In the genomic region with DNA sequence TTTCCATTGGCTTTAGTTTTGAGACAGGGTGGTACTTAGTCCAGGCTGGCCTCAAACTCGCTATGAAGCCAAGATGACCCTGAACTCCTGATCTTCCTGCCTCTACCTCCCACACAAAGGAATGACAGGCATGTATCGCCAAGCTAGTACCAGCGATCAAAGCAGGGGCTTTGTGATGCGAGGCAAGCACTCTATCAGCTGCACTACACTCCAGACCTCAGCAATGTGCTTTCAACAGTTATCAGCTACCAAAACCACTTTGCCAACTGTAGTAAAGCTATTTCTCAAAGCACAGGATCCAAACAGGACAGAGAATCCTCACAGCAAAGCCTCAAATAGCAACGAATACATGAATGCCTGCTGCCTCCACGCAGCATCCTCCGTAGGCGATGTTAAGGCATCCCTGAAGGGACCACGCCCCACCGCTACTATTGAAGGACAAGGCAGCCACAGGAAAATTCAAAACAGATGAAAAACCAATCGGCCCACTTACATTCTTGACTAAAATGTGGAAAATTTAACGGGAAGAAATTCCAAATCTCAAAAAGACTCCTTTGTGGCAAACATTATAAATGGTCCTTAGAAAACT, we compare ENCODE assay signal across 16 mouse cellular contexts. TPM values are rescaled to one million over a fixed set of nuclear protein-coding genes. Genes with fewer than 3 reads are reported as not detected.
A peak's percentile ranks its signal among the peaks of the same experiment; 100 is the strongest.
DNase-seq lines count a peak whose midpoint lies in the region; ATAC-seq and TF ChIP-seq lines count a peak whose summit lies in the region.
"Had no signal": no experiment of that assay in that cellular context is flagged by ENCODE, and none has a peak within 500 bp of the region (broad histone marks: within the 10 kb centered on the region; RNA-seq: fewer than 3 reads in every experiment).

No protein-coding gene starts in this region.

- no peak for DNase-seq in layer of hippocampus, adult 2 months (ENCODE audit: low spot score in 2 of 2)
- DNase-seq in layer of hippocampus, postnatal 14 days (ENCODE audit: low spot score in 2 of 2) = no peak
- peak; percentile 80 for DNase-seq in MEL (ENCODE audit: low read depth, low spot score)
- peak; percentile 53 for DNase-seq in brain, adult 2 months (ENCODE audit: low read depth, low spot score)
- no peak for DNase-seq in liver, embryonic 13.5 days
- DNase-seq in spleen, adult 12 weeks (ENCODE audit: low spot score) = no peak
- DNase-seq in adrenal gland, adult 2 months = no peak
- DNase-seq: cerebellum, adult 8-10 months; gastrocnemius, postnatal 14 days; thymus, postnatal 36 days had no signal

- 25% methylated on average over 12 of the region's 12 CpGs for WGBS in liver, embryonic 13.5 days (ENCODE audit: insufficient replicate concordance)

- peak overlapping the region; percentile 36; the same call in 1 of the 2 replicates for H3K27ac ChIP-seq in layer of hippocampus, adult 2 months
- H3K27ac ChIP-seq in MEL (ENCODE audit: control insufficient read depth, low read depth, low read length) = peak overlapping the region; percentile 1; the same call in 1 of the 2 replicates
- H3K27ac ChIP-seq in liver, embryonic 13.5 days = 0 out of 2 replicates have a peak overlapping the region, but pooled peaks have one; percentile 8
- H3K27ac ChIP-seq: forebrain, embryonic 12.5 days; heart, embryonic 15.5 days; neural tube, embryonic 13.5 days had no signal

- ATAC-seq in liver, embryonic 13.5 days (ENCODE audit: low read depth) = peak; percentile 54
- ATAC-seq: CD4-positive, CD25-positive, alpha-beta regulatory T cell, adult 4 months; hindbrain, embryonic 16.5 days; midbrain, embryonic 16.5 days had no signal

- TF ChIP-seq EP300 in MEL (IDR thresholded peaks at IDR 0.05; ENCODE audit: low read depth in 1 of 2, low read length in 2 of 2) = peak; percentile 90 to 95

- no peaks in the 10 kb centered on the region for H3K27me3 ChIP-seq in MEL (ENCODE audit: control insufficient read depth in 1 of 2, insufficient read depth in 2 of 2, low read length in 2 of 2)
- H3K27me3 ChIP-seq in liver, embryonic 13.5 days = no peaks in the 10 kb centered on the region
- H3K27me3 ChIP-seq: forebrain, embryonic 12.5 days; heart, embryonic 15.5 days; neural tube, embryonic 13.5 days had no signal

- no peaks in the 10 kb centered on the region for H3K9me3 ChIP-seq in MEL (replicated peaks; ENCODE audit: insufficient read depth, low read length)
- no peaks in the 10 kb centered on the region for H3K9me3 ChIP-seq in liver, embryonic 13.5 days (replicated peaks)
- H3K9me3 ChIP-seq: forebrain, embryonic 12.5 days; heart, embryonic 15.5 days; neural tube, embryonic 13.5 days had no signal

- H3K4me3 ChIP-seq in layer of hippocampus, adult 2 months = no peak overlapping the region
- peak overlapping the region in 1 of 2 experiments; percentile 23; a peak in 1 of 4 replicates for H3K4me3 ChIP-seq in MEL (ENCODE audit: control insufficient read depth in 1 of 2, insufficient read depth in 1 of 2, low read depth in 2 of 2, low read length in 2 of 2)
- H3K4me3 ChIP-seq in liver, embryonic 13.5 days (replicated peaks) = no peak overlapping the region
- H3K4me3 ChIP-seq: forebrain, embryonic 12.5 days; heart, embryonic 15.5 days; neural tube, embryonic 13.5 days had no signal

- peak overlapping the region; percentile 0; the same call in 1 of the 2 replicates for H3K4me2 ChIP-seq in liver, embryonic 13.5 days
- H3K4me2 ChIP-seq: forebrain, embryonic 12.5 days; heart, embryonic 15.5 days; neural tube, embryonic 13.5 days had no signal

- peaks cover 16 to 22% of the 10 kb centered on the region in 2 experiments for H3K4me1 ChIP-seq in MEL (ENCODE audit: control insufficient read depth in 1 of 2, insufficient read depth in 2 of 2, low read length in 2 of 2)
- peaks cover 68% of the 10 kb centered on the region for H3K4me1 ChIP-seq in liver, embryonic 13.5 days (replicated peaks)
- H3K4me1 ChIP-seq: forebrain, embryonic 12.5 days had no signal

- no peaks in the 10 kb centered on the region for H3K79me2 ChIP-seq in MEL (ENCODE audit: control insufficient read depth, insufficient read depth, low read length, poor library complexity)

- TF ChIP-seq POLR2A in MEL (IDR thresholded peaks at IDR 0.05; ENCODE audit: control insufficient read depth in 1 of 2, insufficient read depth in 1 of 2, low read depth in 1 of 2, low read length in 2 of 2, poor library complexity in 1 of 2) = no peak

- H3K36me3 ChIP-seq in MEL (ENCODE audit: control insufficient read depth in 1 of 2, insufficient read depth in 2 of 2, low read length in 2 of 2) = peaks cover 0 to 19% of the 10 kb centered on the region in 2 experiments; a peak in 2 of 4 replicates
- H3K36me3 ChIP-seq in liver, embryonic 13.5 days = 0 out of 2 replicates have a peak, but pooled peaks cover 3% of the 10 kb centered on the region
- H3K36me3 ChIP-seq: forebrain, embryonic 12.5 days; heart, embryonic 15.5 days; neural tube, embryonic 13.5 days had no signal

- TF ChIP-seq CTCF in layer of hippocampus, adult 2 months (conservative IDR thresholded peaks at IDR 0.05) = no peak
- TF ChIP-seq CTCF in MEL (IDR thresholded peaks at IDR 0.05 in 2 of 3, conservative IDR thresholded peaks at IDR 0.05 in 1 of 3; ENCODE audit: control insufficient read depth in 1 of 3, insufficient read depth in 1 of 3, low read depth in 2 of 3, low read length in 3 of 3, poor library complexity in 1 of 3, severe bottlenecking in 1 of 3) = no peak

- TF ChIP-seq RAD21 in MEL (IDR thresholded peaks at IDR 0.05; ENCODE audit: low read depth, low read length) = no peak

- no peak overlapping the region for H3K9ac ChIP-seq in MEL (ENCODE audit: control insufficient read depth, low read depth, low read length, poor library complexity, severe bottlenecking)
- H3K9ac ChIP-seq in liver, embryonic 13.5 days = no peak overlapping the region
- H3K9ac ChIP-seq: forebrain, embryonic 12.5 days; heart, embryonic 15.5 days; neural tube, embryonic 13.5 days had no signal

TF ChIP-seq in MEL, 35 proteins besides CTCF, POLR2A, EP300 and RAD21 (continues in another document):
- TF ChIP-seq ZKSCAN1 (IDR thresholded peaks at IDR 0.05; ENCODE audit: low read depth, low read length) = no peak
- no peak for TF ChIP-seq ZNF384 (IDR thresholded peaks at IDR 0.05; ENCODE audit: low read depth, low read length)
- TF ChIP-seq MYB (IDR thresholded peaks at IDR 0.05; ENCODE audit: low read depth, low read length) = peak; percentile 80
- TF ChIP-seq SMC3 (IDR thresholded peaks at IDR 0.05; ENCODE audit: low read depth, low read length) = no peak
- no peak for TF ChIP-seq JUND (IDR thresholded peaks at IDR 0.05; ENCODE audit: low read depth, low read length)
- no peak for TF ChIP-seq ELF1 (IDR thresholded peaks at IDR 0.05; ENCODE audit: low read depth, low read length)
- no peak for TF ChIP-seq E2F4 (IDR thresholded peaks at IDR 0.05; ENCODE audit: borderline replicate concordance, low read depth, low read length)
- TF ChIP-seq GABPA (IDR thresholded peaks at IDR 0.05; ENCODE audit: low read depth, low read length) = no peak
- TF ChIP-seq ETS1 (IDR thresholded peaks at IDR 0.05; ENCODE audit: low read depth, low read length) = peak; percentile 58; the same call in 1 of the 2 replicates
- peak; percentile 50; the same call in 1 of the 2 replicates for TF ChIP-seq RCOR1 (IDR thresholded peaks at IDR 0.05; ENCODE audit: low read depth, low read length)
- no peak for TF ChIP-seq ZMIZ1 (IDR thresholded peaks at IDR 0.05; ENCODE audit: low read depth, low read length)
- TF ChIP-seq SIN3A (IDR thresholded peaks at IDR 0.05; ENCODE audit: low read length) = peak; percentile 55; the same call in 1 of the 2 replicates
- TF ChIP-seq MAX (IDR thresholded peaks at IDR 0.05; ENCODE audit: low read length) = peak; percentile 42; the same call in 1 of the 2 replicates
- no peak for TF ChIP-seq POLR2AphosphoS5 (IDR thresholded peaks at IDR 0.05; ENCODE audit: borderline replicate concordance, low read depth, low read length)
- no peak for TF ChIP-seq USF1 (IDR thresholded peaks at IDR 0.05; ENCODE audit: low read depth, low read length)
- TF ChIP-seq MXI1 (IDR thresholded peaks at IDR 0.05; ENCODE audit: low read depth, low read length) = peak; percentile 48; the same call in 1 of the 2 replicates
- TF ChIP-seq MEF2A (IDR thresholded peaks at IDR 0.05; ENCODE audit: extremely low read depth, insufficient replicate concordance, low read depth, low read length, poor library complexity, severe bottlenecking) = no peak
- TF ChIP-seq MYC (IDR thresholded peaks at IDR 0.05; ENCODE audit: low read depth, low read length) = peak; percentile 58; the same call in 1 of the 2 replicates
- TF ChIP-seq TAL1 (IDR thresholded peaks at IDR 0.05; ENCODE audit: low read length) = peak; percentile 92
- TF ChIP-seq KAT2A (conservative IDR thresholded peaks at IDR 0.05; ENCODE audit: low read depth, low read length) = no peak
- peak; percentile 94 for TF ChIP-seq TCF12 (IDR thresholded peaks at IDR 0.05; ENCODE audit: low read depth, low read length)
- TF ChIP-seq POLR2AphosphoS2 (IDR thresholded peaks at IDR 0.05; ENCODE audit: low read length) = no peak
- no peak for TF ChIP-seq UBTF (IDR thresholded peaks at IDR 0.05; ENCODE audit: borderline replicate concordance, insufficient read depth, low read depth, low read length)
- TF ChIP-seq MAFK (IDR thresholded peaks at IDR 0.05; ENCODE audit: borderline replicate concordance, low read depth, low read length) = no peak
- no peak for TF ChIP-seq MAZ (IDR thresholded peaks at IDR 0.05; ENCODE audit: low read depth, low read length)

RNA-seq across cellular contexts. Expression of a gene that starts 31.8 kb away (rescaled TPM):
- 100 to 1,000 TPM; 113 to 120 TPM for total RNA-seq in layer of hippocampus, adult 2 months (2021)
- total RNA-seq in layer of hippocampus, postnatal 14 days (2021) = 100 to 1,000 TPM in 1 of 2 experiments, 10 to 100 TPM in 1; 98.9 to 105 TPM
- 3.4 and 4.7 TPM in 2 replicates for total RNA-seq in MEL (2012; rRNA removed)
- 10 to 100 TPM in 1 of 2 experiments, not detected in 1; 17.5 TPM for polyA plus RNA-seq in MEL (2012; ENCODE audit: insufficient read depth in 1 of 2, insufficient read length in 2 of 2, low read depth in 1 of 2, low replicate concordance in 2 of 2, missing spikeins in 1 of 2)
- 5.7 and 6.9 TPM in 2 replicates for polyA plus RNA-seq in liver, embryonic 13.5 days (2015; fragmentation: Nextera tagmentation; extraction: Ambion mirVana)
- 10 to 100 TPM; 59.7 to 73.4 TPM for total RNA-seq in adrenal gland, adult 2 months (2021)
- polyA plus RNA-seq in adrenal gland, adult 2 months (2012; rRNA removed) = 34.3 and 35.6 TPM in 2 replicates

RNA-seq across cellular contexts. Expression of a gene that starts 42.1 kb away (rescaled TPM):
- 10 to 100 TPM; 50.5 to 53.1 TPM for total RNA-seq in layer of hippocampus, adult 2 months (2021)
- total RNA-seq in layer of hippocampus, postnatal 14 days (2021) = 10 to 100 TPM; 48.6 to 52.8 TPM
- total RNA-seq in MEL (2012; rRNA removed) = 18.3 and 20.0 TPM in 2 replicates
- polyA plus RNA-seq in MEL (2012; ENCODE audit: insufficient read depth in 1 of 2, insufficient read length in 2 of 2, low read depth in 1 of 2, low replicate concordance in 2 of 2, missing spikeins in 1 of 2) = 10 to 100 TPM in 1 of 2 experiments, not detected in 1; 16.4 TPM
- 11.8 and 14.1 TPM in 2 replicates for polyA plus RNA-seq in liver, embryonic 13.5 days (2015; fragmentation: Nextera tagmentation; extraction: Ambion mirVana)
- 10 to 100 TPM; 54.9 to 55.8 TPM for total RNA-seq in adrenal gland, adult 2 months (2021)
- polyA plus RNA-seq in adrenal gland, adult 2 months (2012; rRNA removed) = 18.2 and 21.7 TPM in 2 replicates

Comparison
In these comparisons a context has a peak if more than half of its experiments do, and no peak if none do; other contexts are left out.
1. DNase-seq: peak in MEL (single experiment) and brain, adult 2 months (single experiment); none in layer of hippocampus, adult 2 months (0 of 2), layer of hippocampus, postnatal 14 days (0 of 2), liver, embryonic 13.5 days (single experiment), spleen, adult 12 weeks (single experiment) and adrenal gland, adult 2 months (single experiment).
2. RNA of a gene that starts 31.8 kb away (total RNA-seq): 113 to 120 TPM in layer of hippocampus, adult 2 months, 98.9 to 105 TPM in layer of hippocampus, postnatal 14 days and 59.7 to 73.4 TPM in adrenal gland, adult 2 months; 3.4 to 4.7 TPM in MEL; every median in the first group is over 10 times any median in the second.
3. Peak in every context shown above with its lines, with median percentiles within 50 percentile points of each other: H3K27ac ChIP-seq.